Mouse (Mus musculus) gonadal fat pad, adult 2 months (tissue): ENCODE data around the gene Vrk3. TPM values are rescaled to one million over a fixed set of nuclear protein-coding genes. Genes with fewer than 3 reads are reported as not detected.
A peak's percentile ranks its signal among the peaks of the same experiment; 100 is the strongest.

Experiments
- DNase-seq: peaks from one replicate; pipeline ENCODE4 v3.0.0-alpha.2; 2012; ENCODE audit warnings: low read depth
- polyA plus RNA-seq: library from polyadenylated mRNA; depleted of rRNA; stranded (reverse); fragments of >200 nt; gene quantifications from 2 replicates; pipeline ENCODE4 v1.2.3, GENCODE M21; 2012

The Vrk3 gene
- polyA plus RNA-seq, 1 experiment = 40.0 TPM

DNA sequence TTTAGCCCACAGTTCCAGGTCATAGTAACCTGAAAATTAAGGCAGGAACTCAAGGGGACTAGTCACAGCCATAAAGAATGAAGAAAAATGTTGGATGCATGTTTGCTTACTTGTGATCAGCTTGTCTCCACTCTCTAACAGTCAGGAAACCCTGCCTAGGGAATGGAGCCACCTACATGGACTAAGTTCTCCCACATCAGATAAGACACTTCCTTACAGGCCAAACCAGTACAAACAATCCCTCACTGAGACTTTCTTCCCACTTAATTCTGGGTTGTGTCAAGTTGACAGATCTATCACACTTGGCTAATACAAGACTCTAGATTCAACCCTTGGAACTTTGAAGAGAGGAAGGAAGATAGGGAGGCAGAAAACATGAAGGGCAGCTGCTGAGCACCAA lies 12.2 kb downstream of the Vrk3 start:
- no peak for DNase-seq

GRCm38 (mm10) chr7:44768129-44768528 lies 19.9 kb downstream of the Vrk3 start:
- no peak for DNase-seq

- DNase-seq = no peak
These were observed 21.9 kb downstream of the Vrk3 start for GRCm38 (mm10) chr7:44770046-44770578.

DNA sequence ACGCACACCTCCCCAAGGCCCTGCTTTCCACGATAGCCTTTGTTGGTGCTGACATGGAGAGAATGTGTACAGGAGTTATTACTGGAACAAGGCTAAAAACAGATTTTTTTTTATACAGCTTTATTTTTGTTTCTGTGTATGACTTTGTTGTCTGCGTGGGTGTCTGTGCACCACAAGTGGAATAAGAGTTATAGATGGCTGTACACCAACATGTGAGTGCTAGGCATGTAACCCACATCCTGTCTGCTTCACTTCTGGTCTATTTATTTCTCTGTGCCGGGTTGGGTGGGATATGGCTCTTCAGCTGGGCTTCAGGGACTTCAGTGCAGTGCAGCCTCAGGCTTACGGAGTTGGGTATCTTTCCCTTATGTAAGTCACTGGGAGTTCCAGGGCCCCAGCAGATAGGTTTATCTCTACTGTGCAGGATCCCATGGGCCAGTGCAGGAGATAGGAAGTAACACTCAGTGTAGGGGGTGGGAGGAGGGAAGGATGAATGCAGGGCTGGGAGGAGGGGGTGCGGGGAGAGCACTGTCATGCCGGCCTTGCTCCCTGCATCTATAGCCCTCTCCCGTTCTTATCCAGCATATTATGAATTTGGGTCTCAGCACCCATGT lies 24.5 kb downstream of the Vrk3 start:
- DNase-seq = no peak

GRCm38 (mm10) chr7:44776849-44777498 lies 28.8 kb downstream of the Vrk3 start:
- peak; percentile 2 for DNase-seq

- DNase-seq = no peak
These were observed 31.9 kb downstream of the Vrk3 start for GRCm38 (mm10) chr7:44780101-44780500.

- no peak for DNase-seq
These were observed 41.3 kb downstream of the Vrk3 start for GRCm38 (mm10) chr7:44789531-44789930.

GRCm38 (mm10) chr7:44790066-44790465 lies 41.9 kb downstream of the Vrk3 start:
- DNase-seq = no peak

DNA sequence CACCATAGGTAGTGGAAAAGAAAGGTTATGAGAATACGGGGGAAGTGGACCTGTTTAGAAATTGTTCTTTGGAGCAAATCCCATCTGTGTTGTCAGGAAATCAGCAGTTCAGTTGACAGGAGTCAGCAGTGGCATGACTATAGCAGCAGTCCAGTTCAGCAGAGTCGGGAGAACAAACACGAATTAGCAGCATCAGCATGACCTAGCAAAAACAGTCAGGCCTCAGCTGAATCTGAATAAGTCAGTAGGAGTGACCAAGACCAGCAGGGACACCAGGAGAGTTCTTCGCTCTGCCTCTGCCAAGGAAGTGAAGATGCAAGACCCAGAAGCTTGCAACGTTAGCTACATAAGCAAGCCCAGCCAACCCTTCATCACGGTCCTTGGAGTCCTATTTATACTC lies 44.6 kb downstream of the Vrk3 start:
- no peak for DNase-seq

DNA sequence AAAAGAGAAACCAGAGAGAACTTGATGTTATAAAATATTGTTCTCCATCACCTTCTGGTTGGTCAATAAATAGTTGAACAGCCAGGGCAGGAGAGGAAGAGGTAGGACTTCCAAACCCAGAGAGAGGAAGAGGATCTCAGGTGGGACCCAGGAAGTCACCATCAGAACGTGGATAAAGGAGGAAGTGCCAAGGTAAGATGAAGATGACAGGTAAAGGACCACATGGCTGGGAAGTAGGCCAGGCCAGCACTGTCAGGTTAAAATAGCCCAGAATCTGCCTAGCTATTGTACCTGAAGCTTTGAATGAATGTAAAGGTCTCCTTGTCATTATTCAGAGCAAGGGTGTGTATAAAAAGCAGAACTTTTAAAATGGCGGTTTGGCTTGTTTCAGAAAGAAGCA lies 60.7 kb downstream of the Vrk3 start:
- no peak for DNase-seq

DNA sequence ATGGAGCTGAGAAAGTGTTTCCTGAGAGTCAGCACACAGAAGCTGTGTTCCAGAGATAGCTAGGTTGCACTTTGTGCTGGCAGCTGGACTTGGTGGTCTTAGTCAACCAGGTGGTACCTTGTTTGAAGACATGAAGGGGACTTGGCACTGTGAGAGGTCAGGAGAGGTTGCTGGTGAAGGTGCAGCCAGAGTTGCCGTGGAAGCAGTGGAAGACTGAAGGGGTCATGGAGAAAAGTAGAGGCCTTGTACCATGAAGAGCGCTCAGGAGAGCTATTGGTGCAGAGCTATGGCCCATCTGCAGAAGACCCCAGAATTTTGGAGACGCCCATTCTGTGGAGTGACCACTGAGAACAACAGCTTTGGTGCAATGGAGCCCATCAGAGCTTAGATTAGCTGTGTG lies 61.3 kb downstream of the Vrk3 start:
- no peak for DNase-seq

GRCm38 (mm10) chr7:44810365-44810764 lies 62.2 kb downstream of the Vrk3 start:
- DNase-seq = no peak

DNA sequence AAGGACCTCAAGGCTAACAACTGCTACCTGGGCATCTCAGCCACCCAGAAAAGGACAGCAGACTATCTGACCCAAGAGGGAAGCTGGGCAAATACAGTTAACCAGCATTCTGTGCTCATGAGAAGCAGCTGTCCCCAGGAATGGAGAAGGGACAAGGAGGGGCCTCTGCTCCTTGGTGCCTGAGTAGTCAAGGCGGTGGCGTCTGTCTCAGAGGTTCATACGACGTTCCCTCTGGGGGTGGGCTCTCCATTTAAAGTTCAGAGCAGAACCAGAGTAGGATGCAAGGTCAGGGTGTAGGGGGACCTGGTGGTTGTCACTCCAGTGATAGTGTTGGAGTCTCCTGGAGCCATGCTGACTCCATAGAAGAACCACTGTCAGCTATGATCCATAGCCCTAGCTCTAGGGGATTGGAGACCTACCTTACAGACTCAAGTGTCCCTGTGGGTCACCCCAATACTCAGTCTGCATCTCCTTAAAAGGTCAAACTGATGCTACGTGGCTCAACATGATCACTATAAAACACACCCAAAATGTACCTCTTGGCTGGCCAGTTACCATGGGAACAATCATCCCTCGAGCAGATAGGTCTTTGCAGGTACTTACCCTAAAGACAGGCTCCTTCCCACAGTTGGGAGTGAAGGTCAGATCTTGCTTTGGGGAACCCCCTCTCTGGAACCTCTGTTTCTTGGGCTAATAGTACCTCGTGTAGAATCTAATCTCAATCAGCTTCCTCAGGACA lies 62.8 kb downstream of the Vrk3 start:
- no peak for DNase-seq

DNA sequence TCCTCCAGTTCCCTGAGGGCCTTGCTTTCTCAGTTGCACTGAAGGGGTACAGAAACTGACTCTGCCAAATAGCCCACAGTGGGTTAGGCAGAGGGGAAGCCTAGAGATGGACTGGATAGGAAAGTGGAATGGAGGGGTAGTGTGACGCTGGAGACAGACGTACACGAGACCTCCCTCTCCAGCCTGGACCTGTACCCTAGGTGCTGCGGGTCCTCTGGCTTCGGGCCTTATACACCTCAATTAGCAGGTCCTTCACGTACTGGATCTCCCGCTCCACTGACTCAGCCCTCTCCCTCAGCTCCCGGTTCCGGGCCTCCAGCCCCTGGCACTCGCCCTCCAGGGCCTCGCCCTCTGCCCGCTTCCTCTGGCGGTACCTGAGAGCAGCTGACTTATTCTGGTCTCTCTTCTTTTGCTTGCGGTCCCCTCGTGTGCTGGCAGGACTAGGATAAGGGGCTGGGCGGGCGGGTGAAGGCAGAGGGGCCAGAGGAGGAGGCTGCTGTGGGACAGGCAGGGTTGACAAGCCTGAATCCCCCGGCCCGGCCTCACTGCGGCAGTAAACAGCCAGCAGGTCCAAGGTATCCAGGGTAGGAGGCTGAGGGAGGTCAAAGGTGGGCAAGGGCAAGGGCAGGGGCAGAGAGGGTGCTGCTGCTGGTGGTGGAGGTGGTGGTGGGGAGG lies 64.6 kb downstream of the Vrk3 start:
- no peak for DNase-seq

DNA sequence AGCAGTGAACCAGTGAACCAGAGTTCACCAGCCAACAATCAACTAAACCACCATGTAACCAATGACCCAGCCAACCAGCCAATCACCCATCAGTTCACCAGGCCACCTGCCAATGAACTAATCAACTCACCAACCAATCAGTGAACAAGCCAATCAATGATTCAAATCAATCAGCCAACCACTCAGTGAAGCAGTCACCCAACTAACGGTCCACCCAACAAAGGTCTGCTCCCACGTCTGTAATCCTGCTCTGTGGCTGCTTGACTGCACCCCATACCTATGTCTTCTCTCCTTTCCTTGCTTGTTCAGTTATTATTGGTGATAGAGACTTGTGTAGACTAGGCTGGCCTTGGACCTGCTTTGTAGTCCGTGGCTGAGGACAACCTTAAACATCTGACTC lies 65.8 kb downstream of the Vrk3 start:
- DNase-seq = no peak

- DNase-seq = no peak
These were observed 66.2 kb downstream of the Vrk3 start for GRCm38 (mm10) chr7:44814423-44814822.

DNA sequence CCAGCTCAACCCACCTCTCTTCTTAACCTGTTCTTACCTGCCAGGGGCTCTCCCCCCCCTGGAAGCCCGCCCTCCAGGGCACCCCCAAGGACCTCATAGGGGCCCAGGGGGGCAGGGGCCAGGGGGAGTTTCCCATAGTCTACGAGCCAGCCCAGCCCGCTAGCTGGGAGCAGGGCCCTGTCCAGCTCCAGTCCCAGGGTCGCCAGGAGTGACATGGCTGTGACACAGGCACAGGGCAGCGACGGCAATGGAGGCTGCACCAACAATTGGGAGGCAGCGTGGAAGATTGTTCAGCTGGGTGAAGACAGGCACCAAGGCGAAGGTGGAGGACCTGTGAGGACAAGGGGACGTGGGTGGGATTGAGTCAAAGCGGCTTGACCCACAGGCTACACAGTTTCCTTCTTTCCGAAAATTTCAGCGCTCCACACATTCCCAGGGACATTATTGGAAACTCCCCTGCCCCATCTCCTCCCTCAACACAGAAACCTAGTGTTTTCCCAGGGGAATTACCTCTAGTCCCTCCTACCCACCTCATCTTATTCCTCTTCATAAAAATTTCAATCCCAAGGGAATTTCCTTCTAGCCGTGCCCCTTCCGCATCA lies 66.8 kb downstream of the Vrk3 start:
- DNase-seq = no peak

DNA sequence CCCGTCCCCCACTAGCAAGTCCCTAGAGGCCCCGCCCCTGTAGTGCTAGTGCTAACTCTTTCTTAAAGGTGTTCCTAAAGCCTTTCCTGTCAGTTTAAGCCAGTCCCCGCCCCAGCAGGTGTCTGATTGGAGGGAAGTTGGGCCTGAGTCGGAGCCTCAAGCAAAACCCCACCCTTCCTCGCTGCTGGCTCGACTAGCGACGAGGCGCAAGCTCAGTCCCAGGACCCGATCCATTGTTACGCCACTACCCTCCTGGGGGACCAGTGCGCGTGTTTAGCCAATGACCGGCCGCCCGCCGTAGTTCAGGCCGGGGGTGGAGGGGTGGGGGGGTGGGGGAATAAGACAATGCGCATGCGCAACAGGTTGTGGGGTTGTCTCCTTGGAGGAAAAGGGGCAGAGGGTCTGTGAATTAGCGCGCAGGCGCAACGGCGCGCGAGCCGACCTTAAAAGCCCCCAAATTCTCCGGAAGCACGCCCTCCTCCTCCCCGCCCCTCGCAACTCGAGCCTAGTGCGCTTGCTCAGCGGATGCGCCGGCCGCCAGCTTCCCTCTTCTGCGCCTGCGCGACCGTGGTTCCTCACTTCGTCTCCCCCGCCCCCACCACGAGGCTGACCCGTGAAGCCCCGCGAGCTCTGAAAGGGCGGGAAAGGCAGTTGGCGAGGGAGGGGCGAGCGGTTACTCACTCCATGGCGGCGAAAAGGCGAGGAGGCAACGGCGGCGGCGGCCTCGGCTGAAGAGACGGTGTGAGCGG lies 67.7 kb downstream of the Vrk3 start, which contains the start of the genes Nup62 and Il4i1:
TSS of gene Nup62 (plus strand) at position 368 of the 749 bp plus-strand sequence.
TSS of gene Il4i1 (plus strand) at position 667 of the 749 bp plus-strand sequence.
- DNase-seq = peak; percentile 84

DNA sequence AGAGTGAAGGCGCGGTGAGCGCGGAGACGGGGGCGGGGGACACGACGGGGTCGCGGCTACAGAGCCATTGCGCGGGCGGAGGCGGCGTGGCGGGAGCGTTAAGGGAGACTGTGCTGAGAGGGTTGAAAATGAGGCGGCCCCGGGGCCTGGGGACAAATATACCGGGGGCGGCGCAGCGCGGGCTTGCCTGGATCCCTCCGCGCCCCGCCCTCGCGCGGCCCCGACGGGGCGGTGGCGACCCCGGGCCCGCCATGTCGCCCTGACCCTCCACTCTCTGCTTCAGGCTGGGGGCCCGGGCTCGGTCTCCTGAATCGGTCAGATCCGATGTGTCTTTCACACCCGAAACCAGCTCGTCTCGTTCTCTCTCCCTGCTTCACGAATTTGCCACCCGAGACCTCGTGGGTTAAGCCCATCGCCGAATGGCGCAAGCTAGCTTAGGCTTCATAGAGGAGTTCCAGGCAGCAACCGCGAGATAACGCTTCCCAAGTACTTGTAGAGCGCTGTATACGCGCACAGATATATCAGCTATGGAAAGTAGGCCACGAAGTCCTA lies 68.3 kb downstream of the Vrk3 start, which contains the start of gene Atf5:
TSS of gene Atf5 (minus strand) at position 189 of the 552 bp plus-strand sequence.
- DNase-seq = no peak

GRCm38 (mm10) chr7:44817441-44817840 lies 69.2 kb downstream of the Vrk3 start:
- DNase-seq = no peak

- DNase-seq = no peak
These were observed 70.0 kb downstream of the Vrk3 start for GRCm38 (mm10) chr7:44818164-44818563.
